ENCODE assay signal across 9 mouse cellular contexts in the genomic region with DNA sequence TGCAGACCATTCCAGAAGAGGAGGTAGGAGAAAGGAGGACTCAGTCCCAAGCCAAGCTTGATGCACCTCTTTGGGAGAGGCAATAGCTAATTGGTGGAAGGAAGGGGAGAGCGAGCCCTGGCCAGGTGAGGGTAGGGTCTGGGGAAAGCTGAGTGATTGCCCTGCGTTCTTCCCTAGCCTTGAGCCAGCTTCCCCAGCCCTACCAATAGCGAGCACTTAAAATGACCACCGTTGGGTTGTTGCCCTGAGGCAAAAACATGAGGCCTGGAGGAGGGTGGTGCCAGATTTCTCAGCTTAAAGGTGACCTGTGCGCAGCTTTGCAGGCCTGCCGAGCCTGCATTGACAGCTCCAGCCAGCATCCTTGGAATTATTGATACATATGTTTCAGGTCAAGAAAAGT.
DNase-seq lines count a peak whose midpoint lies in the region; ATAC-seq lines count a peak whose summit lies in the region.
"Had no signal": no experiment of that assay in that cellular context is flagged by ENCODE, and none has a peak within 500 bp of the region (broad histone marks: within the 10 kb centered on the region; RNA-seq: fewer than 3 reads in every experiment).

No protein-coding gene starts in this region.

- H3K4me1 ChIP-seq in kidney, embryonic 14.5 days (ENCODE audit: control insufficient read depth, insufficient read depth, low read length): peaks cover 34% of the 10 kb centered on the region
- H3K4me1 ChIP-seq in embryonic facial prominence, embryonic 13.5 days: peaks cover 50% of the 10 kb centered on the region
- peaks cover 51% of the 10 kb centered on the region for H3K4me1 ChIP-seq in hindbrain, embryonic 15.5 days (replicated peaks)
- H3K4me1 ChIP-seq in midbrain, embryonic 14.5 days (ENCODE audit: control insufficient read depth, insufficient read depth, low read length): peaks cover 54% of the 10 kb centered on the region

- H3K27me3 ChIP-seq in kidney, embryonic 14.5 days (ENCODE audit: control insufficient read depth, insufficient read depth, low read length): no peaks in the 10 kb centered on the region
- H3K27me3 ChIP-seq in embryonic facial prominence, embryonic 13.5 days: no peaks in the 10 kb centered on the region
- no peaks in the 10 kb centered on the region for H3K27me3 ChIP-seq in hindbrain, embryonic 15.5 days
- no peaks in the 10 kb centered on the region for H3K27me3 ChIP-seq in midbrain, embryonic 14.5 days (ENCODE audit: control insufficient read depth, insufficient read depth, low read length)

- no peak for ATAC-seq in kidney, embryonic 14.5 days (ENCODE audit: low FRiP score, low TSS enrichment)
- ATAC-seq in embryonic facial prominence, embryonic 13.5 days (ENCODE audit: insufficient number of reproducible peaks, insufficient read depth, low FRiP score, low TSS enrichment, low read depth): no peak
- no peak for ATAC-seq in hindbrain, embryonic 15.5 days (ENCODE audit: low FRiP score, low read depth)
- ATAC-seq in midbrain, embryonic 14.5 days (ENCODE audit: low FRiP score, low TSS enrichment): no peak

- H3K4me2 ChIP-seq in kidney, embryonic 14.5 days (replicated peaks; ENCODE audit: low read depth, low read length): peak overlapping the region; percentile 69
- H3K4me2 ChIP-seq in embryonic facial prominence, embryonic 13.5 days: peak overlapping the region; percentile 83
- H3K4me2 ChIP-seq in hindbrain, embryonic 15.5 days: peak overlapping the region; percentile 65
- peak overlapping the region; percentile 60 for H3K4me2 ChIP-seq in midbrain, embryonic 14.5 days (ENCODE audit: low read length)

- H3K27ac ChIP-seq in kidney, embryonic 14.5 days (ENCODE audit: low read depth, low read length): peak overlapping the region; percentile 87; the same call in 1 of the 2 replicates
- peak overlapping the region; percentile 96 for H3K27ac ChIP-seq in embryonic facial prominence, embryonic 13.5 days
- 0 out of 2 replicates have a peak overlapping the region, but pooled peaks have one; percentile 58 for H3K27ac ChIP-seq in hindbrain, embryonic 15.5 days (replicated peaks)
- no peak overlapping the region for H3K27ac ChIP-seq in midbrain, embryonic 14.5 days (replicated peaks; ENCODE audit: low read depth, low read length)

- H3K9ac ChIP-seq in kidney, embryonic 14.5 days (ENCODE audit: low read depth, low read length): peak overlapping the region; percentile 74; the same call in 1 of the 2 replicates
- peak overlapping the region; percentile 85 for H3K9ac ChIP-seq in embryonic facial prominence, embryonic 13.5 days
- no peak overlapping the region for H3K9ac ChIP-seq in hindbrain, embryonic 15.5 days
- H3K9ac ChIP-seq in midbrain, embryonic 14.5 days (replicated peaks; ENCODE audit: low read length): peak overlapping the region; percentile 58; the same call in 1 of the 2 replicates

- H3K4me3 ChIP-seq in kidney, embryonic 14.5 days (ENCODE audit: low read length): peak overlapping the region; percentile 44
- H3K4me3 ChIP-seq in embryonic facial prominence, embryonic 13.5 days: peak overlapping the region; percentile 57
- H3K4me3 ChIP-seq in hindbrain, embryonic 15.5 days: no peak overlapping the region
- peak overlapping the region; percentile 43 for H3K4me3 ChIP-seq in midbrain, embryonic 14.5 days (replicated peaks; ENCODE audit: low read depth, low read length)

- no peaks in the 10 kb centered on the region for H3K9me3 ChIP-seq in kidney, embryonic 14.5 days (ENCODE audit: control insufficient read depth, low read length)
- no peaks in the 10 kb centered on the region for H3K9me3 ChIP-seq in embryonic facial prominence, embryonic 13.5 days
- no peaks in the 10 kb centered on the region for H3K9me3 ChIP-seq in hindbrain, embryonic 15.5 days
- H3K9me3 ChIP-seq in midbrain, embryonic 14.5 days (ENCODE audit: control insufficient read depth, low read length): no peaks in the 10 kb centered on the region

- 27% methylated on average over 6 of the region's 6 CpGs for WGBS in kidney, embryonic 14.5 days
- 36% methylated on average over 6 of the region's 6 CpGs for WGBS in embryonic facial prominence, embryonic 13.5 days
- WGBS in hindbrain, embryonic 15.5 days: 61% methylated on average over 6 of the region's 6 CpGs
- WGBS in midbrain, embryonic 14.5 days: 56% methylated on average over 6 of the region's 6 CpGs

- H3K36me3 ChIP-seq in kidney, embryonic 14.5 days (ENCODE audit: control insufficient read depth, insufficient read depth, low read length): peaks cover 47% of the 10 kb centered on the region
- peaks cover 60% of the 10 kb centered on the region for H3K36me3 ChIP-seq in embryonic facial prominence, embryonic 13.5 days
- peaks cover 22% of the 10 kb centered on the region for H3K36me3 ChIP-seq in hindbrain, embryonic 15.5 days
- peaks cover 39% of the 10 kb centered on the region for H3K36me3 ChIP-seq in midbrain, embryonic 14.5 days (ENCODE audit: control insufficient read depth, insufficient read depth, low read length)

- no peak for DNase-seq in kidney, adult 18-20 months
- DNase-seq in midbrain, embryonic 14.5 days: no peak
- DNase-seq in Muller cell, postnatal 12 days (ENCODE audit: inconsistent ontology term): no peak
- DNase-seq in testis, postnatal 10 days (ENCODE audit: low spot score): no peak
- no peak for DNase-seq in adrenal gland, adult (ENCODE audit: inconsistent age in 2 of 2, low spot score in 1 of 2)
- DNase-seq: adrenal gland, postnatal 14 days had no signal
